Mouse (Mus musculus): Measurements from ENCODE around the gene Tubgcp6.

GRCm38 (mm10) chr15:89150041-89150390 is 27.1 kb upstream of the Tubgcp6 start:
- TF ChIP-seq CTCF (IDR thresholded peaks at IDR 0.05; ENCODE audit: low read depth) (no peak), EP300 (IDR thresholded peaks at IDR 0.05; ENCODE audit: low read depth) (no peak)
